Mouse (Mus musculus): ENCODE results near the gene Bicd2. TPM values are rescaled to one million over a fixed set of nuclear protein-coding genes. Genes with fewer than 3 reads are reported as not detected.

The Bicd2 gene
- polyA plus RNA-seq, 1 experiment from 2014 or later, result 29.2 TPM

DNA sequence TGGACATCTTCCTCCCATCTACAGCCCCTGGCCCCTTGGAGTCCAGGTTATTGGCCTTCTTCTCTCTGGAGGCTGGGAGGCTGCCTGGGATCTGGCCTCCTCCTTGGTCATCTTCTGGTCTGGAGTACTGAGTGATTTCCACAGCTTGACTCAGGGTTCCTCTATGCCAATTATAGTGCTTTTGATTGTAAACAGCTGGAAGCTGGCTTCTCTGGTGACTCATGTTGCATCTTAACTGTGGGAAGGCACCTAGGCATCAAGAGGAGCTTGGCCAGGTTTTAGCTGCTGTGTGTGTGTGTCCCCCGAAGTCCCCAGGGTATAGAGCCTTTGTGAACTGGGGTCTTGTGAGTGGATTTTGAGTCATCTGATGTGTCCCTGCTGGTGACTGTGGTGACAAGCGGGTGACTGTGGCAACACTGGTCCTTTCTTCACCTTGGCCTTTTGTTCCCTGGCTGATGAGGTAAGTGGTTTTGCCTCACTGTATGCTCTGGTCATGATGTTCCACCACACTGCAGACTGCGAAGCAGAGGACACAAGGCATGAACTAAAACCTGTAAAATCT lies 53.6 kb downstream of the Bicd2 start:
- Histone ChIP-seq H3K9me3 (no peaks in the 10 kb centered on the region), H3K27me3 (replicated peaks) (no peaks in the 10 kb centered on the region), H3K4me1 (no peaks in the 10 kb centered on the region), H3K36me3 (replicated peaks) (0 out of 2 replicates have a peak, but pooled peaks cover 3% of the 10 kb centered on the region), H3K4me2 (no peak overlapping the region), H3K4me3 (no peak overlapping the region), H3K9ac (no peak overlapping the region), H3K27ac (no peak overlapping the region)
- WGBS, result 96% methylated on average over 3 of the region's 3 CpGs
- no peak for ATAC-seq (replicated peaks)

DNA sequence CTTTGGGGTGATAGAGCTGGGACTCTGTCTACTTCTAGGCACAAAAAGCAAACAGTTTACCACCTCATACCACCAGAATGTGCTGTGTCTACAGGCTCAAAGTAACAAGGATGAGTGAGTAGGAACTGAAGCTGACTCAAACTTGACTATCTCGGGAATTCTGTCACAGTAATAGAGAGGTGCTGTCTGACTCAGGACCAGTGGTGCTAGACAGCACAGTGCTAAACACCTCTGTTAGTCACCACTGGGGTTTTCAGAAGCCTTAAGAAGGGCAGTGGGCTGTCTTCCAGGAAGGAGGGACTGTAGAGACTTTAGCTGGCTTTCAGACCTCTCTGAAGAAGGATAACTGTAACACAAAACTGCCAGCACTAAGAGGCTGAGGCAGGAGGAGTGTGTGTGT lies 55.4 kb downstream of the Bicd2 start:
- Histone ChIP-seq H3K27me3 (replicated peaks) (no peaks in the 10 kb centered on the region), H3K4me2 (no peak overlapping the region), H3K9me3 (no peaks in the 10 kb centered on the region), H3K4me3 (no peak overlapping the region), H3K36me3 (replicated peaks) (no peaks in the 10 kb centered on the region), H3K4me1 (no peaks in the 10 kb centered on the region), H3K9ac (no peak overlapping the region), H3K27ac (no peak overlapping the region)
- no peak for ATAC-seq (replicated peaks)
- WGBS, result 76% methylated on average over 1 of the region's 1 CpGs

DNA sequence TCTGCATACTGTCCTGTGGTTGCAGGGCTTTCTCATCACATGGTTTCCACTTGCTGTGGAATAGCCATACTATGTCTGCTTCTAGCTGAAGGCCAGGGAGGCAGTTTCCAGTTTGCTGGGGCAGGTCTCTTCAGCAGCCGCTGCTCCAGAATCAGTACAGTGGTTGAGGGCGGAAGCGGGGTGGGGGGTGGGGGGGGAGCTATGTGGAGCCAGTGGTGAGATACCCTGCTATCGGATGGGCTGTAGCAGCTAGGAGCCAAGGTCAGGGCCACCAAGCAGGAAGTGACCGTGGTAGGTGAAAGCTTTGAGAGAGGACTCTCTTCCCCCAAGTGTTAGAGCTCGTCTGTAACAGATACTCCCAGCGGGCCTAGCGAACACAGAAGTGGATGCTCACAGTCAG lies 56.8 kb downstream of the Bicd2 start:
- Histone ChIP-seq H3K4me3 (no peak overlapping the region), H3K9ac (no peak overlapping the region), H3K9me3 (no peaks in the 10 kb centered on the region), H3K4me1 (no peaks in the 10 kb centered on the region), H3K4me2 (no peak overlapping the region), H3K27ac (no peak overlapping the region), H3K27me3 (replicated peaks) (no peaks in the 10 kb centered on the region), H3K36me3 (replicated peaks) (no peaks in the 10 kb centered on the region)
- WGBS, result 85% methylated on average over 8 of the region's 8 CpGs
- ATAC-seq (replicated peaks), result no peak

DNA sequence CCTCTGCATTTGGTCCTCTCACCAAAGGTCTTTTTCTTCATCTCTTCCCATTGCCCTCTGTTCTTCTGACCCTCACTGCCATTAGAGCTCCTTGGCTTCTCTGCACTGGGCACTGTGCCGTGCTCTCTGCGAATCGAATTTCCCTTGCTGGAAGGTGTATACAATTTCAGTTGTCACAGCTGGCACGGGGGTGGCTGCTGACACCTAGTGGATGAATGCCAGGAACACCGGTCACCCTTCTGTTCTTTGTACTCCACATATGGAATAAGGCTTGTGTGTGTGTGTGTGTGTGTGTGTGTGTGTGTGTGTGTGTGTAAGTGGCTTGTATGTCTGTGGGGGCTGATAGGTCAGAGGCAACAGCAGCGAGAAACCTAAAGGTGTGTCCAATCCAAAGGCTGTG lies 58.8 kb downstream of the Bicd2 start:
- 51% methylated on average over 6 of the region's 6 CpGs for WGBS
- peak; percentile 78 for ATAC-seq (replicated peaks)

DNA sequence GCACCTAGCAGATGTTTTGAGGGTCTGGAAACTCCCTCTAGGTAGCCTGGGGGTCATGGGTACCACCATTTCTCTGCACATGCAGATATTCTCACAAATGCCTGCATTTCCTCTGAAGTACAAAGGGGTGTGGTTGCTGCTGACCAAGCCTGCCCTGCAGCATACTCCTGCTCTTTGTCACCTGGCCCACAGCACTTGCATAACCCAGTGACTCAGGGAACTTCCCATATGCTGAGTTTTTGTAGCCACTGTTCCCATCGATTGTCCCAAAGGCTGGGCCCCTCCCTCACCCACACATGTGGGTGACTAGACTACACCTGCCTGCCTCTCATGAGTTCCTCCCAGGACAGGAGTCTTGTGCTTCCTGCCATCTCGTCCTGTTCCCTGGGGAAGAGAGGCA lies 61.2 kb downstream of the Bicd2 start:
- Histone ChIP-seq H3K9me3 (no peaks in the 10 kb centered on the region), H3K9ac (no peak overlapping the region), H3K27ac (no peak overlapping the region), H3K27me3 (replicated peaks) (no peaks in the 10 kb centered on the region), H3K36me3 (replicated peaks) (no peaks in the 10 kb centered on the region), H3K4me1 (no peaks in the 10 kb centered on the region), H3K4me3 (no peak overlapping the region), H3K4me2 (no peak overlapping the region)
- no peak for ATAC-seq (replicated peaks)
- WGBS, result 80% methylated on average over 2 of the region's 2 CpGs

More for the DNA sequence above, 58.8 kb downstream of the Bicd2 start:
- no peaks in the 10 kb centered on the region for H3K4me1 ChIP-seq
- H3K27me3 ChIP-seq (replicated peaks), result no peaks in the 10 kb centered on the region
- H3K36me3 ChIP-seq (replicated peaks), result no peaks in the 10 kb centered on the region
- no peak overlapping the region for H3K27ac ChIP-seq
- H3K9me3 ChIP-seq, result no peaks in the 10 kb centered on the region
- no peak overlapping the region for H3K9ac ChIP-seq
- H3K4me3 ChIP-seq, result no peak overlapping the region
- no peak overlapping the region for H3K4me2 ChIP-seq

DNA sequence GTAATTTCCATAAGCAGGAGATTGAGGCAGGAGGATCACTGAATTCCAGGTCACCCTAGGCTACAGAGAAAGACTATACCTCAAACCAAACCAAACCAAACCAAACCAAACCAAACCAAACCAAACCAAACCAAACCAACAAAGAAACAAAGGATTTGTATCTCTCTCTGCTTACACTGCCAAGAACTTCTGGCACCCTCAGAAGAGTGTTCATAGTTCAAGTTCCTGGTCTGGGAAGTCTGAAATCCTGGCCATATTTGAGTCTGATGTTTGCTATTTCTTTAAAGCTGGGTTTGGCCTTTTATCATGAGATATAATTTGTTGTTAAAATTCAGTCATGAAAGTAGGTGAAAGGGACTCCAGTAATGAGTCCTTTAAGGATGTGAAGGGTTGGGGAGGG lies 66.4 kb downstream of the Bicd2 start:
- Histone ChIP-seq H3K27ac (no peak overlapping the region), H3K4me1 (no peaks in the 10 kb centered on the region), H3K36me3 (replicated peaks) (no peaks in the 10 kb centered on the region), H3K4me3 (no peak overlapping the region), H3K9ac (no peak overlapping the region), H3K4me2 (no peak overlapping the region), H3K27me3 (replicated peaks) (no peaks in the 10 kb centered on the region), H3K9me3 (no peaks in the 10 kb centered on the region)
- no peak for ATAC-seq (replicated peaks)

DNA sequence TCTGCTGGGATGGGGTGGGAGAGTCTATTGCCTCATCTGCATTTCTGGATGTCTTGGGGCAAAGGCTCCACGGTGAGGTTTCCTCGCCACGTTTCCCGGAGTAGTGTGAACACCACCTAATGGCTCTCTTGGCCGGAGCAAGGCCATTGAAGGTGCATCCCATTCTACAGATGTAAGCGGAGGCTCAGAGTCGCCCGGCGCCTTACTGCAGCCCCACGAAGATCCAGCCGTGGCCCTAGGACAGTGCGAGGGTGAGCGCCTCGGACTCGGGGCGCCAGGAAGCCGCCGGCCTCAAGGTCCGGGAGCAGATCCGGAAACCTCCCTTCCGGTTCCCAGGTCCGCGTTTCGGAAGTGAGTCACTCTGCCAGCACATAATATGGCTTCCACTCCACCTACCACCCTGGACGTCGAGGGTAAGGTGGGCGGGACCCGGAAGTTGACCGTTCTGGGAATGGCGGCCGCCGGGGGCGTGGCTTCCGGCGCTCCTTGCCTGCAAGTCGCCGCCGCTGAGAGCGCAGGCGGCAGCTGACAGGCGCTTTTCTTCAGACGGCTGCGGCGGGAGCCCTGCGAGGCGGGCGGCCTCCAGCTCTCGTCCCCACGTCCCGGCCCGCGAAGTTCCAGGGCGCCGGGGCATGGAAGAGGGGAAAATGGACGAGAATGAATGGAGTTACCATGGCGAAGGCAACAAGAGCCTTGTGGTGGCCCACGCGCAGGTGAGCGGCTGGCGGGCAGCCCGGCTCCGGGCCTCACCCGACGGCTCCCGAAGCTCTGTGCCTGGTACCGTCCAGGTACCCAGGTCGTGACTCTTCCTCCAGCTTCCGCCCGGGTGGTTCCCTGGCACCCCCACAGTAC lies 79.6 kb downstream of the Bicd2 start, which contains the start of gene Ippk:
TSS of gene Ippk (plus strand) at position 496 of the 852 bp plus-strand sequence.
- Histone ChIP-seq H3K9me3 (no peaks in the 10 kb centered on the region), H3K4me2 (peak within 1 kb of the TSS; percentile 97), H3K4me3 (peak within 1 kb of the TSS; percentile 68), H3K36me3 (replicated peaks) (no peaks in the 10 kb centered on the region), H3K9ac (peak within 1 kb of the TSS; percentile 71), H3K27ac (peak within 1 kb of the TSS; percentile 88), H3K4me1 (peaks cover 33% of the 10 kb centered on the region), H3K27me3 (replicated peaks) (no peaks in the 10 kb centered on the region)
- ATAC-seq (replicated peaks), result peak; percentile 99
- under 1% methylated on average over 68 of the region's 69 CpGs for WGBS

DNA sequence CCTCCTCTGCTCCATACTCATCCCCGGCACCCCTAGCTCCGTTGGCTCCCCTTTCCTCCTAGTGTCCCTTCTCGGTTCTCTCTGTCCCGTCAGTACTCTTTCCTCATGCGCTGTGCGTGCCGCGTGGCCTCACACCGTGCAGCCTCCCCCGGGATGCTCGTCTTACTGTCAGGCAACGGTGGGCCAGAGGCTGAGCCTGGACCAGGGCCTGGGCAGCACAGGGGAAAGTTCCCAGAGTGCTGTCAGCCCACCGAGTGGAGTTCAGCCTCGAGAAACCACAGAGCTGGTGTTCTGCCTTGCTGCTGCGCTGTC lies 80.2 kb downstream of the Bicd2 start:
- whole genome bisulfite sequencing, result 1% methylated on average over 15 of the region's 15 CpGs
- no peak for ATAC-seq (replicated peaks)
- Histone ChIP-seq H3K9me3 (no peaks in the 10 kb centered on the region), H3K36me3 (replicated peaks) (no peaks in the 10 kb centered on the region), H3K27ac (peak overlapping the region; percentile 71), H3K4me1 (peaks cover 33% of the 10 kb centered on the region), H3K4me2 (peak overlapping the region; percentile 97), H3K4me3 (peak overlapping the region; percentile 68), H3K27me3 (replicated peaks) (no peaks in the 10 kb centered on the region), H3K9ac (peak overlapping the region; percentile 68)

DNA sequence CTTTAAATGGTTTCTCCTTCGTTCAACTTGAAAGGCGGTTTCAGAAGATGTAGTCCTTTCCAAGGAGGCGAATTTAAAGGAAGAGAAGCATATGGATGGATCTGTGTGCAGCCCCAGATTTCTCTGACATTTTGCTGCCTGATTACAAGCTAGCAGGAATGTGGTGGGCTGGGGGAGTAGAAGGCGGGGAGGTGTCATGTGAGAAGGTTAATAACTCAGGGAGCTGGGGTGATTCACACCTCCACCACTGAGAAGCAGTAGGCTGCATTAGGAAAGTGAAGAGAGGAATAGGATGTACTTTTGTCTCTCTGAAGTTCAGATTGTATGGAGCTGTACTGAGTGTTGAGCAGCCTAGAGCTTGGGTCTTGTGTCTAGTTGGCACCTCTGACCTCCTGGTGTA lies 80.6 kb downstream of the Bicd2 start:
- no peaks in the 10 kb centered on the region for H3K36me3 ChIP-seq (replicated peaks)
- WGBS, result 37% methylated on average over 4 of the region's 4 CpGs
- no peaks in the 10 kb centered on the region for H3K9me3 ChIP-seq
- H3K4me3 ChIP-seq, result peak overlapping the region; percentile 68
- ATAC-seq (replicated peaks), result no peak
- peak overlapping the region; percentile 97 for H3K4me2 ChIP-seq
- peaks cover 33% of the 10 kb centered on the region for H3K4me1 ChIP-seq
- peak overlapping the region; percentile 68 for H3K9ac ChIP-seq
- no peak overlapping the region for H3K27ac ChIP-seq
- no peaks in the 10 kb centered on the region for H3K27me3 ChIP-seq (replicated peaks)

DNA sequence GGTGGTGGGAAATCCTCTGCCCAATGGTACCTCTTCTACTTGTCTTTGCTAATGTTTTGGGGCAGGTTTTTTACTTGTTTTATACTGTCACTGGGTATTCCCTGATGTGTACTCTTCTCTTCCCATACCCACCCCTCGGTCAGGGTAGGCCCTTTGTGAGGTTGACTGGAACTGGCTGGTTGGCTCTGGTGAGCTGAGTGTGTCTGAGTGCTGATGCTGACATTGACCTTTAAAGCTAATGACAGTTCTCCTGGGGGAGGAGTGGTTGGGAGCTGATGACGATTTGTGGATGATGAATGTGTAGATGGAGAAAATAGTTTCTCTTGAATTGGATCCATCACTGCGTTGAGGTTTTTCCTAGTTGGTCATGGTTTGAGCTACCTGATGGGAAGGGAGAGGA lies 85.4 kb downstream of the Bicd2 start:
- no peak for ATAC-seq (replicated peaks)

DNA sequence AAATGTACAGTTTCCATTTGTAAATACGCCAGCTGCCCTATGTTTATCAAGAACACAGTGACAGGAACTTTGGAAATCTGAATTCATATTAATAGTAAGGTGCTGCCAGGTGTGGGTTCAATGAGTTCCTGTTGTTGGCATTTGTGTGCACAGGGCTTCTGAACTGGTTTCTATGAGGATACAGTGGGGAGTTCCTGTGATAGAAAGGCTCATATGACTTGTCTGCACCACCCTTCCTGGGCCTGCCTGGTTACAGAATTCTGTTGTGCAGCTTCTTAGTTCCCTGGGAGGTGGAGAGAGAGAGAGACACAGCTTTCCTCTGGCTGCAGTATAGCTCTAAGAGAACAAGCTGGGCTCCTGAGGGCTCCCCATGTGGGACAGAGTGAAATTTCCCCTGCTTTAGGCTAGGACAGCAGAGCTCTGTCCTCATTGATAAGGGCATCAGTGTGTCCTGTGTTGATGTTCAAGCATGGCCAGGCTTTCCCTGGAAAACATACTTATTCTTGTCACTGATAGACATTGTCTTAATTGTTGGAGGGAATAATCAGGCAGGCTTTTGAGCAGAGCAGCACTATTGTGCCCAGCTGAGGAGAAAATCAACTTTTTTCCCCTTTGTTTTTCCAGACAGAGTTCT lies 86.8 kb downstream of the Bicd2 start:
- no peaks in the 10 kb centered on the region for H3K27me3 ChIP-seq (replicated peaks)
- no peak overlapping the region for H3K4me3 ChIP-seq
- H3K9me3 ChIP-seq, result no peaks in the 10 kb centered on the region
- peaks cover 18% of the 10 kb centered on the region for H3K4me1 ChIP-seq
- H3K9ac ChIP-seq, result no peak overlapping the region
- WGBS, result 98% methylated on average over 1 of the region's 1 CpGs
- no peak overlapping the region for H3K27ac ChIP-seq
- H3K36me3 ChIP-seq (replicated peaks), result 0 out of 2 replicates have a peak, but pooled peaks cover 5% of the 10 kb centered on the region
- ATAC-seq (replicated peaks), result no peak
- no peak overlapping the region for H3K4me2 ChIP-seq

More for the DNA sequence above, 85.4 kb downstream of the Bicd2 start:
- Histone ChIP-seq H3K27ac (no peak overlapping the region), H3K4me2 (no peak overlapping the region), H3K36me3 (replicated peaks) (no peaks in the 10 kb centered on the region), H3K9me3 (no peaks in the 10 kb centered on the region), H3K27me3 (replicated peaks) (no peaks in the 10 kb centered on the region), H3K9ac (no peak overlapping the region), H3K4me1 (peaks cover 32% of the 10 kb centered on the region), H3K4me3 (no peak overlapping the region)
- 88% methylated on average over 3 of the region's 3 CpGs for WGBS

DNA sequence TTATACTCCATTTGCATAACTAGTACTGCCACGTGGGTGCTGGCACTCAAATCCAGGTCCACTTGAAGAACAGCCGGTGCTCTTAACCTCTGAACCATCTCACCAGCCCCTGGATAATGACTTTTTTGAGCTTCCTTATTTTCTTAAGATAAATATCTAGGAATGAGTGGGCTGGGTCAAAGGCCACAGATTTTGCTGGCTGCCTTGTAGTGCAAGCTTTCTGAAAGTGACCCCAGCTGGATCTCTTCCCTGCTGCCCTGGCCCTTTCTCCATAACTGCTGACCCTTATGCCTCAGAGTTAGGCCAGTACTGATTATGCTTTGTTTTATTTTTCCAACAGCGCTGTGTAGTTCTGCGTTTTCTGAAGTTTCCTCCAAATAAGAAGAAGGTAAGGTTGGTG lies 89.1 kb downstream of the Bicd2 start:
- Histone ChIP-seq H3K27ac (no peak overlapping the region), H3K4me2 (no peak overlapping the region), H3K27me3 (replicated peaks) (no peaks in the 10 kb centered on the region), H3K9me3 (no peaks in the 10 kb centered on the region), H3K36me3 (replicated peaks) (peaks cover 12% of the 10 kb centered on the region; the same call in 1 of the 2 replicates), H3K4me1 (0 out of 2 replicates have a peak, but pooled peaks cover 8% of the 10 kb centered on the region), H3K4me3 (no peak overlapping the region), H3K9ac (no peak overlapping the region)
- WGBS, result 84% methylated on average over 4 of the region's 4 CpGs
- no peak for ATAC-seq (replicated peaks)

All from midbrain, embryonic 15.5 days (tissue).